Mouse (Mus musculus): ENCODE data around the gene Olfr17.
"Not testable (repeated sequence)": the region's sequence is repeated elsewhere in the genome, so short reads cannot be mapped to it uniquely, and the experiment has no call there.

The Olfr17 gene

DNA sequence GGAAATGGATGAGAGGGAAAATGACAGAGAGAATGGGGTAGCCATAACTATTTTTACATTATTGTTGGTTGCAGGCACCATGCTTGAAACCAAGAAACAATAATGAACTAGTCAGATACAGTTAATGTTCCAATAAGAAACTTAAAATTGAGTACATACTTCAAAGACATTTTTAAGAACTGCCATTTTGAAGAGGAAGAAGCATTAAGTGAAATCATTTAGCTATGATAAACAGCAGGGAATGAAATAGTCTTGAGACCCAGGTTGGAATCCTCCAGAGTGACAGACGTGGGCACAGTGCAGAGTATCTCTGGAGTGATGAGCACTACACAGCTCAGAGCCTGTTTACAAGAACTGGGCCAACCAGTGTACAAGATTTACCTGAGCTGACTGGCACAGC lies at the start of gene Olfr17:
TSS of gene Olfr17 (plus strand) at position 301 of the 400 bp plus-strand sequence.
- no peak for DNase-seq (ENCODE audit: low spot score)

DNA sequence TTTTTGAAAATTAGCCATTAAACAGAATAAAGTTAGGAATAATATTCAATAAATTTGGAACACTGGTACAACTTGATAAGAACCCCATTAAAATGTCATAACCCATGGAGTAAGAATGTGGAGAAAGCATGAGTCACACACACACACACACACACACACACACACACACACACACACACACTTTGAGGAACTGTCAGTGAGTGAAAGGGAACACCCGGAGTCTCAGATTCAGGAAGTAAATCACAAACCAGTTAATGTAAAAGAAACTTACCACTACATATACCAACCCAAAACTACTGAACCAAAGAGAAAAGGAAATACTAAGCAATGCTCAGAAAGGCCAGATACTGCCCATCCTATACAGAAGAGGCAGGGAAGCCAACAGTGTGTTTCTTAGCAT lies 48.6 kb upstream of the Olfr17 start:
- no peak for DNase-seq (ENCODE audit: low spot score)

DNA sequence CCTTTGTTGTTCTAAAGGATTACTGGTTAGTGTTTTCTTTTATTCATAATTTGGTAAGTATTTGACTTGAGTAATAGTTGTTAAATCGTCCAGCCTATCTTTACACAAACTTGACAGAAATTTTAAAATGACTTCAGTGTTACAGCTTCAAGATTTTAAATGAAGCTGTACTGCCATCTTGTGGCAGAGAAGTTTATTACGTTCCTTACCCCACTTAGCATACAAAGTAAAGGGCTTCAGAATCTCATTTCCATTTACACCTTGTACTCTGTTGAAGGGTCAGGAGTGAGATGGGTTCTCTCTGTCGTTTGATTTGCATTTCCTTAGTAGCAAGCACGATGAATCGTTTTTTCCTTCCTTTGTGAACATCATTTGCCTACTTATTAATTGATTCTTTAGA lies 47.2 kb upstream of the Olfr17 start:
- no peak for DNase-seq (ENCODE audit: low spot score)

DNA sequence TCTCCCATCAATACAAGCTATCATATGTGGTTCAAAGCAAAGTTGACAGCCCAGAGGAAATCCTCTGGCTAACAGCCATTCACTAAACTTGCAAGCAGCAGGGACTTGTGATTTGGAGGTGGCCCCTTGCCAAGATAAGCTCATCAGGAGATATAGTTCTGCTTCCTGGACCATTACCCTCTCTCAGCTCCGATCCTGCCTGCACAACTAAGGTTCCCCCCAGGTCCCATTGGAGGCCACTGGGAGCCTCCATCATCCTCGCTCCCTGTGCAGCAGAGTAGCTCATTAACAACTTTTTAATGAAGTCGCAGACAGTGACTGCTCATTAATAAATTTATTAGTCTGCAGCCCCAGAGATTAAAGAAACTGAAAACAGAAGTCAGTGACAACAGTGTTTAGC lies 45.4 kb upstream of the Olfr17 start:
- no peak for DNase-seq (ENCODE audit: low spot score)

DNA sequence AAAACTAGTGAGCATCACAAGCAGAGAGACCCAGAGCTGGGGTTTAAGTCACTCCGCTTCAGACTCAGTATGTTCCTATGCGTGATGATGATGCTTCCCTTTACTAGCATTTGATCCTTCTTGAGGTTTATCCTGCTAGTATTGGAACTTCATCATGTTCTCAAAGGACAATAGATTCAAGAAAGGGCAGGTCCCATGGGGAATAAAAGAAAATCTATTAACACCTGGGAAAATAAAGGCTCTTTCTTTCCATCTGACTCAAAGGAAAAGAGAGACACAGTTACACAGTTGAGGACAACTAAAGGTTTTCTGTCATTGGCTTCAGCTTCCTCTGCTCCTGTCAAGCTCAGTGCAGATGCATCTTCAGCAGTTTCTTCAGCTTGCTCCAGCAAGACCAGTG lies 22.3 kb upstream of the Olfr17 start, which contains the start of gene Olfr714:
TSS of gene Olfr714 (plus strand) at position 301 of the 400 bp plus-strand sequence.
- no peak for DNase-seq (ENCODE audit: low spot score)

DNA sequence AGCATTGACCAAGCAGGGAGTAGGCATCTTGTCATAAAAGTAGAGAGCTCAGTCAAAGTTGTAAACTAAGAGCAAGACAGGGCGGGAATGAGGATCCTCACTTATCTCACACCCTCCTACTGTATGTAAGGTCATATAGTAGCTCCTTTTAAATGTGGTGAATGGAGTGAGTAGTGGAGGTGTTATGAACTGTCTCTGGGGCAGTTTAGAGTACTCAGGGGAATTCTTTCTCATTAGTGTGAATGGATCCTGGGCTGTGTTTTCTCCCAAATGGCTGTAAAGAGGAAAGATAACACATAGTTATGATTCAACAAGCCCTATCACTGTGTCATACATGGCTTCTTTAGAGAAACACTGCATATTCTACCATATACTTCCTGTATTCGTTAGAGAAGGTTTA lies 17.2 kb downstream of the Olfr17 start, which contains the start of gene Olfr715b:
TSS of gene Olfr715b (minus strand) at position 101 of the 400 bp plus-strand sequence.
- not testable (repeated sequence) for DNase-seq (ENCODE audit: low spot score)

DNA sequence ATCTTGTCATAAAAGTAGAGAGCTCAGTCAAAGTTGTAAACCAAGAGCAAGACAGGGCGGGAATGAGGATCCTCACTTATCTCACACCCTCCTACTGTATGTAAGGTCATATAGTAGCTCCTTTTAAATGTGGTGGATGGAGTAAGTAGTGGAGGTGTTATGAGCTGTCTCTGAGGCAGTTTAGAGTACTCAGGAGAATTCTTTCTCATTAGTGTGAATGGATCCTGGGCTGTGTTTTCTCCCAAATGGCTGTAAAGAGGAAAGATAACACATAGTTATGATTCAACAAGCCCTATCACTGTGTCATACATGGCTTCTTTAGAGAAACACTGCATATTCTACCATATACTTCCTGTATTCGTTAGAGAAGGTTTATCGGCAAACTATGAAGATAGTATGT lies 38.0 kb downstream of the Olfr17 start, which contains the start of gene Olfr715:
TSS of gene Olfr715 (minus strand) at position 101 of the 400 bp plus-strand sequence.
- DNase-seq (ENCODE audit: low spot score) = not testable (repeated sequence)

DNA sequence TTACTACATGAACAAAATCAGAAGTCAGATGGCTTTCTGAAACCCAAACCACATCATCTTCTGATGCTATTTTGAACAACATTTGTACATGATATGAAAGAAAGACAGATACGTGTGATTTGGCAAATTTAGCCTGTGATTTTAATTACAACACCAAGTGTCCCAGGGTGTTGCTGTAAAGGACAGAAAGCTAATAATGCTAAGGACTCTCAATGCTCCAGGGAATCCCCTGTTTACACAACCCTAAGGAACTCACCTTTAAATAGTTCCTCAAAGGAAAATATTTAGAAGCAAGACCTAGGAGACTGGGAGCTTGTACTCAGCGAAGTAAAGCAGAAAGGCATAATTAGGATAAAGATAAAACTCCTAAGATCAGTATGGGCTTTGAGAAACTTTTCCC lies 45.0 kb downstream of the Olfr17 start, which contains the start of gene Olfr716:
TSS of gene Olfr716 (plus strand) at position 301 of the 400 bp plus-strand sequence.
- not testable (repeated sequence) for DNase-seq (ENCODE audit: low spot score)
